ENCODE assay signal across 26 mouse cellular contexts in genomic region chr3:138795951-138796350, GRCm38 (mm10).
"Had no signal": no experiment of that assay in that cellular context is flagged by ENCODE, and none has a peak within 500 bp of the region (broad histone marks: within the 10 kb centered on the region; RNA-seq: fewer than 3 reads in every experiment).

No protein-coding gene starts in this region.

- H3K36me3 ChIP-seq: kidney, embryonic 15.5 days; limb, embryonic 12.5 days; limb, embryonic 15.5 days; midbrain, embryonic 10.5 days; midbrain, embryonic 13.5 days; neural tube, embryonic 13.5 days; stomach, embryonic 15.5 days had no signal

- H3K4me2 ChIP-seq: kidney, embryonic 15.5 days; limb, embryonic 12.5 days; limb, embryonic 15.5 days; liver, embryonic 11.5 days; lung, embryonic 14.5 days; midbrain, embryonic 13.5 days; neural tube, embryonic 13.5 days; stomach, embryonic 15.5 days had no signal

- H3K27me3 ChIP-seq: kidney, embryonic 15.5 days; limb, embryonic 12.5 days; limb, embryonic 15.5 days; midbrain, embryonic 13.5 days; neural tube, embryonic 13.5 days; stomach, embryonic 15.5 days had no signal

- H3K4me3 ChIP-seq: kidney, embryonic 15.5 days; limb, embryonic 12.5 days; limb, embryonic 15.5 days; megakaryocyte, embryonic 14.5 days; midbrain, embryonic 10.5 days; midbrain, embryonic 13.5 days; myocyte; neural tube, embryonic 13.5 days; stomach, embryonic 15.5 days had no signal

- H3K9me3 ChIP-seq: kidney, embryonic 15.5 days; limb, embryonic 12.5 days; limb, embryonic 15.5 days; midbrain, embryonic 10.5 days; midbrain, embryonic 13.5 days; neural tube, embryonic 13.5 days; stomach, embryonic 15.5 days had no signal

- DNase-seq: kidney, adult 11 months; kidney, adult 8-10 months; kidney, postnatal 10 days; kidney, postnatal 36 days; layer of hippocampus, adult 9-11 months; left cerebral cortex, postnatal 4 days; liver, postnatal 0 days; lung, embryonic 14.5 days; lung, postnatal 36 days; retina, postnatal 1 day; right cerebral cortex, postnatal 25 days; spleen, adult 18-20 months; thymus, adult 18-20 months had no signal

- H3K4me1 ChIP-seq: megakaryocyte, embryonic 14.5 days had no signal

- H3K9ac ChIP-seq: kidney, embryonic 15.5 days; limb, embryonic 12.5 days; limb, embryonic 15.5 days; liver, embryonic 14.5 days; liver, postnatal 0 days; lung, embryonic 14.5 days; midbrain, embryonic 13.5 days; neural tube, embryonic 13.5 days; stomach, embryonic 15.5 days had no signal

- ATAC-seq: liver, postnatal 0 days; lung, postnatal 0 days; midbrain, embryonic 13.5 days; midbrain, embryonic 16.5 days had no signal

- H3K27ac ChIP-seq: kidney, embryonic 15.5 days; limb, embryonic 12.5 days; limb, embryonic 15.5 days; liver, embryonic 14.5 days; midbrain, embryonic 10.5 days; midbrain, embryonic 13.5 days; neural tube, embryonic 13.5 days; stomach, embryonic 15.5 days had no signal
